Mouse (Mus musculus): ENCODE measurements around the gene Hectd1.

- TF ChIP-seq CTCF (IDR thresholded peaks at IDR 0.05; ENCODE audit: low read depth) (no peak), EP300 (optimal IDR thresholded peaks at IDR 0.05) (no peak)
Measured at GRCm38 (mm10) chr12:51709741-51710140, 119.6 kb downstream of the Hectd1 start.
